Mouse (Mus musculus): ENCODE data around the gene Disp2.

DNA sequence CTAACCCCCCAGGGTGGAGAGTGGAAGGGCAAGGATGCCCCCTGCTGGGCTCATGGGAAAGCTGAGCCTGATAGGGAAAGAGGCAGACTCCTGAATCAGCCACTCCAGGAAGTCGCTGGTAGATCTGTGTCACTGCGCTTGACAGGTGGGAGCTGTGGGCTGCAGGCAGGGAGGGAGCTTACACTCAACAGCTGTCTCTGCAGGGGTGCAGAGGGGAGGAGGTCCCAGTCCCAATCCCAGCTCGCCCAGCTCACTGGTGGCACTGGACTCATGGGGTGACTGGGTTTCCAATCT lies 49.0 kb upstream of the Disp2 start:
- no peak for TF ChIP-seq GATA1 (IDR thresholded peaks at IDR 0.05; ENCODE audit: borderline replicate concordance, low read length)
- no peak for TF ChIP-seq FLI1 (IDR thresholded peaks at IDR 0.05; ENCODE audit: low read length)

Measured in megakaryocyte, embryonic 14.5 days (primary cell).